Mouse (Mus musculus): ENCODE results near the gene Ryr3. TPM values are rescaled to one million over a fixed set of nuclear protein-coding genes. Genes with fewer than 3 reads are reported as not detected.

The Ryr3 gene
- polyA plus RNA-seq, 2 experiments, result 1.2 to 3.0 TPM

- no peak for TF ChIP-seq POLR2A (IDR thresholded peaks at IDR 0.05; ENCODE audit: borderline replicate concordance, extremely low read depth, insufficient read depth, insufficient read length)
- H3K9me3 ChIP-seq (ENCODE audit: control insufficient read depth, low read length), result no peaks in the 10 kb centered on the region
- ATAC-seq (ENCODE audit: low FRiP score, low read depth), result no peak
- WGBS, result 63% methylated on average over 6 of the region's 6 CpGs
- H3K4me1 ChIP-seq (ENCODE audit: control insufficient read depth, insufficient read depth, low read length), result no peaks in the 10 kb centered on the region
- no peak for DNase-seq (ENCODE audit: low spot score)
- no peaks in the 10 kb centered on the region for H3K36me3 ChIP-seq (ENCODE audit: control insufficient read depth, insufficient read depth, low read length)
- H3K27me3 ChIP-seq (ENCODE audit: control insufficient read depth, insufficient read depth, low read length), result no peaks in the 10 kb centered on the region
- no peak overlapping the region for H3K4me2 ChIP-seq (replicated peaks; ENCODE audit: low read depth, low read length, severe bottlenecking)
- H3K27ac ChIP-seq (replicated peaks; ENCODE audit: low read depth, low read length), result no peak overlapping the region
- no peak overlapping the region for H3K4me3 ChIP-seq (replicated peaks; ENCODE audit: low read length)
- no peak overlapping the region for H3K9ac ChIP-seq (ENCODE audit: low read depth, low read length, severe bottlenecking)
Measured at GRCm38 (mm10) chr2:113187158-113187557, 29.7 kb downstream of the Ryr3 start.

GRCm38 (mm10) chr2:113181701-113182100 is 35.2 kb downstream of the Ryr3 start:
- H3K4me2 ChIP-seq (replicated peaks; ENCODE audit: low read depth, low read length, severe bottlenecking), result no peak overlapping the region
- no peak overlapping the region for H3K9ac ChIP-seq (ENCODE audit: low read depth, low read length, severe bottlenecking)
- WGBS, result 15% methylated on average over 5 of the region's 5 CpGs
- H3K36me3 ChIP-seq (ENCODE audit: control insufficient read depth, insufficient read depth, low read length), result no peaks in the 10 kb centered on the region
- H3K9me3 ChIP-seq (ENCODE audit: control insufficient read depth, low read length), result no peaks in the 10 kb centered on the region
- no peaks in the 10 kb centered on the region for H3K4me1 ChIP-seq (ENCODE audit: control insufficient read depth, insufficient read depth, low read length)
- no peak for TF ChIP-seq POLR2A (IDR thresholded peaks at IDR 0.05; ENCODE audit: borderline replicate concordance, extremely low read depth, insufficient read depth, insufficient read length)
- DNase-seq (ENCODE audit: low spot score) (peak; percentile 38), ATAC-seq (ENCODE audit: low FRiP score, low read depth) (no peak)
- H3K27me3 ChIP-seq (ENCODE audit: control insufficient read depth, insufficient read depth, low read length), result no peaks in the 10 kb centered on the region
- H3K27ac ChIP-seq (replicated peaks; ENCODE audit: low read depth, low read length), result no peak overlapping the region
- no peak overlapping the region for H3K4me3 ChIP-seq (replicated peaks; ENCODE audit: low read length)

DNA sequence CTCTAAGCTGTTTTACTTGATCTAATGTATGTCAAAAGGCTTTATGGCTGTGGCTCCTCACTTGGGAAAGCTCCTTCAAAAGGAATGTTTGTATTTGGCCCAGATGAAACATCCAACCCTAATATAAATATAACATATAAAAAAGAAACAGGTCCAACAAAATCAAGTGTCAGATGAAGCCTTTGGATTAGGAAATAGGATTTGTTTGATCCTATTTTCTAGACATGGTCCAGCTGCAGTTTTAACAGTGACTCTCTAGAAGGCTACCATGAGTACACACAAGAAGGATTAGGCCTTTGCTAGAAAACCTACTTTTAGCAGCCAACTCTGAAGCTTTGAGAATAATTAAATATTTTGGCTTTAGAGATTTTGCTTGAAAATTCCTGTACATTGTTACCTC is 38.8 kb downstream of the Ryr3 start:
- Histone ChIP-seq H3K27me3 (ENCODE audit: control insufficient read depth, insufficient read depth, low read length) (no peaks in the 10 kb centered on the region), H3K4me3 (replicated peaks; ENCODE audit: low read length) (no peak overlapping the region), H3K9me3 (ENCODE audit: control insufficient read depth, low read length) (no peaks in the 10 kb centered on the region), H3K27ac (replicated peaks; ENCODE audit: low read depth, low read length) (no peak overlapping the region), H3K36me3 (ENCODE audit: control insufficient read depth, insufficient read depth, low read length) (no peaks in the 10 kb centered on the region), H3K9ac (ENCODE audit: low read depth, low read length, severe bottlenecking) (no peak overlapping the region), H3K4me2 (replicated peaks; ENCODE audit: low read depth, low read length, severe bottlenecking) (no peak overlapping the region), H3K4me1 (ENCODE audit: control insufficient read depth, insufficient read depth, low read length) (no peaks in the 10 kb centered on the region)
- TF ChIP-seq POLR2A (IDR thresholded peaks at IDR 0.05; ENCODE audit: borderline replicate concordance, extremely low read depth, insufficient read depth, insufficient read length), result no peak
- DNase-seq (ENCODE audit: low spot score), result no peak
- ATAC-seq (ENCODE audit: low FRiP score, low read depth), result no peak

GRCm38 (mm10) chr2:113176337-113176736 is 40.6 kb downstream of the Ryr3 start:
- no peaks in the 10 kb centered on the region for H3K27me3 ChIP-seq (ENCODE audit: control insufficient read depth, insufficient read depth, low read length)
- H3K4me3 ChIP-seq (replicated peaks; ENCODE audit: low read length), result no peak overlapping the region
- H3K4me2 ChIP-seq (replicated peaks; ENCODE audit: low read depth, low read length, severe bottlenecking), result no peak overlapping the region
- no peak overlapping the region for H3K9ac ChIP-seq (ENCODE audit: low read depth, low read length, severe bottlenecking)
- DNase-seq (ENCODE audit: low spot score), result no peak
- no peaks in the 10 kb centered on the region for H3K9me3 ChIP-seq (ENCODE audit: control insufficient read depth, low read length)
- no peaks in the 10 kb centered on the region for H3K36me3 ChIP-seq (ENCODE audit: control insufficient read depth, insufficient read depth, low read length)
- WGBS, result 85% methylated on average over 5 of the region's 5 CpGs
- no peak for ATAC-seq (ENCODE audit: low FRiP score, low read depth)
- no peak overlapping the region for H3K27ac ChIP-seq (replicated peaks; ENCODE audit: low read depth, low read length)
- no peak for TF ChIP-seq POLR2A (IDR thresholded peaks at IDR 0.05; ENCODE audit: borderline replicate concordance, extremely low read depth, insufficient read depth, insufficient read length)
- H3K4me1 ChIP-seq (ENCODE audit: control insufficient read depth, insufficient read depth, low read length), result no peaks in the 10 kb centered on the region

DNA sequence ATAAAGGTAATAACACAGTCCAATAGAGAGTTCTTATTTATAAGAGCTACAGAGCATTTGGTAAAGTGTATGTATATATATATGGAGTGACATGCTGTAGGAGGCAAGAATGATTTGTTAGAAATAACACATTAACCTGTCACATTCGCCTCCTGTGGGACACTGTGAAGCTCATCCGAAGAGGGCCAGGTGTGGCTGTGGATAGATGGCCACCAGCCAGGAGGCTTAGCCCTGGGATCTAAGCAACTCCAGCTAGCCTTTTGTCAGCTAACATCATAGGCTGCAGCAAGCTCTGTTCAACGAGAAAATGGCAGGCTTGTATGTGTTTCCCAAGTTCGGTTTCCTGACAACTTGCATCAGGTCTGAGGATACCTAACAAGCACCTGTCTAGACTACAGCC is 48.8 kb downstream of the Ryr3 start:
- Histone ChIP-seq H3K4me2 (replicated peaks; ENCODE audit: low read depth, low read length, severe bottlenecking) (no peak overlapping the region), H3K4me3 (replicated peaks; ENCODE audit: low read length) (no peak overlapping the region), H3K27me3 (ENCODE audit: control insufficient read depth, insufficient read depth, low read length) (no peaks in the 10 kb centered on the region), H3K4me1 (ENCODE audit: control insufficient read depth, insufficient read depth, low read length) (no peaks in the 10 kb centered on the region), H3K9me3 (ENCODE audit: control insufficient read depth, low read length) (no peaks in the 10 kb centered on the region), H3K9ac (ENCODE audit: low read depth, low read length, severe bottlenecking) (no peak overlapping the region), H3K27ac (replicated peaks; ENCODE audit: low read depth, low read length) (no peak overlapping the region), H3K36me3 (ENCODE audit: control insufficient read depth, insufficient read depth, low read length) (no peaks in the 10 kb centered on the region)
- ATAC-seq (ENCODE audit: low FRiP score, low read depth), result no peak
- 86% methylated on average over 4 of the region's 4 CpGs for WGBS
- DNase-seq (ENCODE audit: low spot score), result no peak
- no peak for TF ChIP-seq POLR2A (IDR thresholded peaks at IDR 0.05; ENCODE audit: borderline replicate concordance, extremely low read depth, insufficient read depth, insufficient read length)

GRCm38 (mm10) chr2:113161494-113161893 is 55.4 kb downstream of the Ryr3 start:
- Histone ChIP-seq H3K4me1 (ENCODE audit: control insufficient read depth, insufficient read depth, low read length) (no peaks in the 10 kb centered on the region), H3K27ac (replicated peaks; ENCODE audit: low read depth, low read length) (no peak overlapping the region), H3K4me3 (replicated peaks; ENCODE audit: low read length) (no peak overlapping the region), H3K27me3 (ENCODE audit: control insufficient read depth, insufficient read depth, low read length) (no peaks in the 10 kb centered on the region), H3K9me3 (ENCODE audit: control insufficient read depth, low read length) (no peaks in the 10 kb centered on the region), H3K9ac (ENCODE audit: low read depth, low read length, severe bottlenecking) (no peak overlapping the region), H3K4me2 (replicated peaks; ENCODE audit: low read depth, low read length, severe bottlenecking) (no peak overlapping the region), H3K36me3 (ENCODE audit: control insufficient read depth, insufficient read depth, low read length) (no peaks in the 10 kb centered on the region)
- no peak for ATAC-seq (ENCODE audit: low FRiP score, low read depth)
- no peak for TF ChIP-seq POLR2A (IDR thresholded peaks at IDR 0.05; ENCODE audit: borderline replicate concordance, extremely low read depth, insufficient read depth, insufficient read length)
- WGBS, result 65% methylated on average over 5 of the region's 5 CpGs
- no peak for DNase-seq (ENCODE audit: low spot score)
